Mouse (Mus musculus): ENCODE data around the gene Nuak1. TPM values are rescaled to one million over a fixed set of nuclear protein-coding genes. Genes with fewer than 3 reads are reported as not detected.

Gene Nuak1
- polyA plus RNA-seq, 1 experiment from 2014 or later = 3.3 TPM

- no peak for ATAC-seq (ENCODE audit: insufficient number of reproducible peaks, insufficient read depth, low FRiP score, low TSS enrichment, low read depth)
- H3K4me1 ChIP-seq (replicated peaks) = peaks cover 8% of the 10 kb centered on the region; the same call in 1 of the 2 replicates
- H3K4me3 ChIP-seq (replicated peaks) = no peak overlapping the region
- no peak overlapping the region for H3K27ac ChIP-seq
- peaks cover 53% of the 10 kb centered on the region for H3K36me3 ChIP-seq
- no peaks in the 10 kb centered on the region for H3K27me3 ChIP-seq
- no peak overlapping the region for H3K9ac ChIP-seq (replicated peaks)
- H3K9me3 ChIP-seq = no peaks in the 10 kb centered on the region
- 92% methylated on average over 11 of the region's 11 CpGs for WGBS
- H3K4me2 ChIP-seq = no peak overlapping the region
Measured at GRCm38 (mm10) chr10:84377956-84378355, 62.4 kb downstream of the Nuak1 start.

DNA sequence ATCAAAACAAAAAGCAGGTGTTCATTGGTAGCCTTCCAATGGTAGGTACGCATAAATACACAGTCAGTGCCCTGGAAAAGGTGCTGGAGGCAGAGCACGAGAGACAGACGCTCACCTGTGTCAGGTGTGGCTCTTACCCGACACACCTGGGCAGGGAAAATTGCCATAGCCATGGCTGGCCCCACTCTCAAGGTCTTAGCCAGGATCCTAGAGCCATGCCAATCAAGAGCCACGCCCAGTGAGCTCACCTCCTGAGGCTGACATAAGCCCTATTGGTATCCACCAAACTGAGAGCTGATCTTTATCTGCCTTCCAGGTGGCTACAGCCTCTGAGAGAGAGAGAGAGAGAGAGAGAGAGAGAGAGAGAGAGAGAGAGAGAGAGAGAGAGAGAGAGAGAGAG lies 64.1 kb downstream of the Nuak1 start:
- H3K36me3 ChIP-seq = peaks cover 56% of the 10 kb centered on the region

GRCm38 (mm10) chr10:84374996-84375395 lies 65.4 kb downstream of the Nuak1 start:
- Histone ChIP-seq H3K9ac (replicated peaks) (no peak overlapping the region), H3K4me1 (replicated peaks) (peaks cover 16% of the 10 kb centered on the region), H3K4me2 (no peak overlapping the region), H3K36me3 (peaks cover 53% of the 10 kb centered on the region), H3K9me3 (no peaks in the 10 kb centered on the region), H3K4me3 (replicated peaks) (no peak overlapping the region), H3K27me3 (no peaks in the 10 kb centered on the region), H3K27ac (no peak overlapping the region)
- 92% methylated on average over 18 of the region's 18 CpGs for WGBS
- ATAC-seq (ENCODE audit: insufficient number of reproducible peaks, insufficient read depth, low FRiP score, low TSS enrichment, low read depth) = no peak

More for the DNA sequence above, 64.1 kb downstream of the Nuak1 start:
- H3K27ac ChIP-seq = no peak overlapping the region
- H3K27me3 ChIP-seq = no peaks in the 10 kb centered on the region
- no peak for ATAC-seq (ENCODE audit: insufficient number of reproducible peaks, insufficient read depth, low FRiP score, low TSS enrichment, low read depth)
- no peaks in the 10 kb centered on the region for H3K9me3 ChIP-seq
- WGBS = 90% methylated on average over 5 of the region's 5 CpGs
- peaks cover 16% of the 10 kb centered on the region for H3K4me1 ChIP-seq (replicated peaks)
- H3K4me3 ChIP-seq (replicated peaks) = no peak overlapping the region
- no peak overlapping the region for H3K9ac ChIP-seq (replicated peaks)
- H3K4me2 ChIP-seq = no peak overlapping the region

- Histone ChIP-seq H3K4me3 (replicated peaks) (no peak overlapping the region), H3K27ac (no peak overlapping the region), H3K9me3 (no peaks in the 10 kb centered on the region), H3K36me3 (peaks cover 48% of the 10 kb centered on the region), H3K4me1 (replicated peaks) (peaks cover 16% of the 10 kb centered on the region), H3K4me2 (no peak overlapping the region), H3K27me3 (no peaks in the 10 kb centered on the region), H3K9ac (replicated peaks) (no peak overlapping the region)
- ATAC-seq (ENCODE audit: insufficient number of reproducible peaks, insufficient read depth, low FRiP score, low TSS enrichment, low read depth) = 0 out of 2 replicates have a peak, but pooled peaks have one; percentile 46
- 57% methylated on average over 2 of the region's 2 CpGs for WGBS
Measured at GRCm38 (mm10) chr10:84373476-84373875, 66.9 kb downstream of the Nuak1 start.

DNA sequence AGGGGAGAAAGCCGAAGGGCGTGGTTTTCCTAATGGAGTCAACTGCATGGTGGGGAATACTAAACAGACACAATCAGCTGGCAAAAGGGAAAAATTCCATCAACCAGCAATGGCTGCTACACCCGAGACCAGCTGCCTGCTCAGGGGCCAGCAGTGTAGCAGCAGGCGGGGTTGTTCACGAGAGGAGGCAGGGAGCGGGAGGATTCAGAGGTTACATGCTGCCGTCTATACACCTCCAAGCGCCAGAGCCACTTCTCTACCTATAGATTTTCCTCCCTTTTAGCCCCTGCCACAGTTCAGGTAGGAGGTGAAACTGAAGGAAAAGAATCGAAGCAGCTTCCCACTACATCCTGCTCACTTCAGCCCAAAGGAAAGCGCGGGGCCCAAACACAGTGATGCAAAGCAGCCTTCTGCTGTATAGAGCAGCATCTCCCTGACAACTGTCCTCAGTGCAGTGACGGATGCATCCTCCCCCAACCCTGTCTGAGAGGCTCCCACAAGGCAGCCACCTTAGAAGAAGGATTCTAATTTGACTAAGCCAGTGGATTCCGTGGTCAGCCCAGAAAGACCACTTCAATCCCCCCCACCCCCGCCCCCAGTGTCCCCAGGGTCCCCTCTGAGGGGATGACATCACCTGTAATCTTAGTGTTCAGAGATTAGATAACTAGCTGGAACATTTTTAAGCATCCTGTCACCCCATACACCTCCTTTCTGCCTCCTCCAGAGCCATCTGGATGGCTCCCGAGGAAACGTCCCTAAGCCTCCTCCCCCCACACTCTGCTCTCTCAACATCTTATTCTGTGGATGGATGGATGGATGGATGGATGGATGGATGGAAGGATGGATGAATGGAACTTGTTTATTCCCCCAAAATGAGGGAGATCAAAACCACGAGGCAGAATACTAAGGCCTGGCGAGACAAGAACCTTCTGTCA lies 68.0 kb downstream of the Nuak1 start:
- Histone ChIP-seq H3K9ac (replicated peaks) (no peak overlapping the region), H3K9me3 (no peaks in the 10 kb centered on the region), H3K36me3 (peaks cover 39% of the 10 kb centered on the region), H3K4me2 (no peak overlapping the region), H3K27me3 (no peaks in the 10 kb centered on the region), H3K4me3 (replicated peaks) (no peak overlapping the region), H3K4me1 (replicated peaks) (peaks cover 16% of the 10 kb centered on the region), H3K27ac (no peak overlapping the region)
- ATAC-seq (ENCODE audit: insufficient number of reproducible peaks, insufficient read depth, low FRiP score, low TSS enrichment, low read depth) = no peak
- 43% methylated on average over 18 of the region's 18 CpGs for WGBS

DNA sequence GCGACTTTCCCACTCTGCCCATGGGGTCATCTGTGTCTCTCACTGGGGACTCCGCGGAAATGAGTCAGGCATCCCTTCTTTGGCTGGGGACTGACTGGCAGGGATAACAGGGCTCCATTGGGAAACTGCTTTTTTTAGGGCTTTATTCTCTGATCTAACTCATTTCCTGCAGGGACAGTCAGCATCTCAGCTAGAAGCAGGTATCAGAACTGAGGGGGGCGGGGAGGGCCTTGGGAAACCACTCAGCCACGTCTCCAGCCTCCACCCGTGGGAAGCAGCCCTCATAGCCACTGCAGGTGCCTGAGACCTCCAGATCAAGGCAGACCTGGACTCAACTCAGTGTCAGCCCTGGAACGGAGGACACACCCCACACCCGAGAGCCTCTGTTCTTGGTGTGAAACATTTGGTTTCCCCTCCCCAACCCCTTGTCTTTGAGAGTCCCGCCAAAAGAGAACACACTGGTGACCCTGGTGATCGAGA lies 68.7 kb downstream of the Nuak1 start:
- WGBS = 34% methylated on average over 10 of the region's 10 CpGs
- Histone ChIP-seq H3K4me1 (replicated peaks) (peaks cover 16% of the 10 kb centered on the region), H3K27me3 (no peaks in the 10 kb centered on the region), H3K9me3 (no peaks in the 10 kb centered on the region), H3K4me3 (replicated peaks) (no peak overlapping the region), H3K4me2 (no peak overlapping the region), H3K36me3 (peaks cover 36% of the 10 kb centered on the region), H3K27ac (no peak overlapping the region), H3K9ac (replicated peaks) (no peak overlapping the region)
- no peak for ATAC-seq (ENCODE audit: insufficient number of reproducible peaks, insufficient read depth, low FRiP score, low TSS enrichment, low read depth)

GRCm38 (mm10) chr10:84371230-84371629 lies 69.2 kb downstream of the Nuak1 start:
- 54% methylated on average over 4 of the region's 4 CpGs for WGBS
- H3K27ac ChIP-seq = no peak overlapping the region
- no peak overlapping the region for H3K4me3 ChIP-seq (replicated peaks)
- H3K9me3 ChIP-seq = no peaks in the 10 kb centered on the region
- H3K27me3 ChIP-seq = no peaks in the 10 kb centered on the region
- no peak overlapping the region for H3K4me2 ChIP-seq
- H3K9ac ChIP-seq (replicated peaks) = no peak overlapping the region
- H3K4me1 ChIP-seq (replicated peaks) = peaks cover 16% of the 10 kb centered on the region
- H3K36me3 ChIP-seq = peaks cover 31% of the 10 kb centered on the region
- no peak for ATAC-seq (ENCODE audit: insufficient number of reproducible peaks, insufficient read depth, low FRiP score, low TSS enrichment, low read depth)

DNA sequence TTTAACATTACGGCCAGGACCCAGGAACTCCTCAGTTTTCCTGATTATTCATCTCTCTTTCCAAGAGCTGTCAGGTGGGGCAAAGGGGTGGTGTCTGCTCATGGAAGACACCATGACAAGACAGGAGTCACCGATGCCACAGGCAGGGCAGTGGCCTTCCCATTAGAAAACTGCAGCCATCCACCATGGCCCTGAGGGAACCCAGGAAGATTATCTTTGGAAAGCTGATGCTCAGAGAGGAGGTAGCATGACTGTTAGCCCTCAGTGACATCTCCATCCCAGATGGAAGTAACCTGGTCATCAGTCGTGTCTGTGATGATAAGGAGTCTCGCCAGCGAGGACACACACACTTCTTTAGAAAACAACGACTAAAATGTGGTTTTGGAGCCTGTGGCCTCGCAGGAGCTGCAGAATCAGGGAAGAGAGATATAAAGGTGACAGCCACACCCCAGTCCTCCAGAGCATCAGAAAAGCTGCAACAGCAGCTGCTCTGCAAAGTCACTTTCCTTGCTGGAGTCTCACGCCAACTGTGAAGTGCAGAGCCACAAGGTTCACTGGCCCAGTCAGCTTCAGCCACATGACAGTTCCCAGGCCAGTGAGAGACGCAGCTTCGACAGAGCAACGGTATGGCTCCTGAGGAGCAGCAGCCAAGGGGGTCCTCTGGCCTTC lies 70.6 kb downstream of the Nuak1 start:
- Histone ChIP-seq H3K36me3 (peaks cover 20% of the 10 kb centered on the region), H3K27me3 (no peaks in the 10 kb centered on the region), H3K4me3 (replicated peaks) (no peak overlapping the region), H3K9me3 (no peaks in the 10 kb centered on the region), H3K27ac (no peak overlapping the region), H3K4me2 (no peak overlapping the region), H3K4me1 (replicated peaks) (peaks cover 19% of the 10 kb centered on the region), H3K9ac (replicated peaks) (no peak overlapping the region)
- WGBS = 84% methylated on average over 11 of the region's 11 CpGs
- ATAC-seq (ENCODE audit: insufficient number of reproducible peaks, insufficient read depth, low FRiP score, low TSS enrichment, low read depth) = no peak

- 92% methylated on average over 3 of the region's 3 CpGs for WGBS
- no peak overlapping the region for H3K27ac ChIP-seq
- no peak for ATAC-seq (ENCODE audit: insufficient number of reproducible peaks, insufficient read depth, low FRiP score, low TSS enrichment, low read depth)
- no peak overlapping the region for H3K4me2 ChIP-seq
- no peak overlapping the region for H3K4me3 ChIP-seq (replicated peaks)
- peaks cover 9% of the 10 kb centered on the region for H3K36me3 ChIP-seq
- no peaks in the 10 kb centered on the region for H3K27me3 ChIP-seq
- H3K4me1 ChIP-seq (replicated peaks) = peaks cover 13% of the 10 kb centered on the region
- no peak overlapping the region for H3K9ac ChIP-seq (replicated peaks)
- no peaks in the 10 kb centered on the region for H3K9me3 ChIP-seq
Measured at GRCm38 (mm10) chr10:84368185-84368584, 72.2 kb downstream of the Nuak1 start.

DNA sequence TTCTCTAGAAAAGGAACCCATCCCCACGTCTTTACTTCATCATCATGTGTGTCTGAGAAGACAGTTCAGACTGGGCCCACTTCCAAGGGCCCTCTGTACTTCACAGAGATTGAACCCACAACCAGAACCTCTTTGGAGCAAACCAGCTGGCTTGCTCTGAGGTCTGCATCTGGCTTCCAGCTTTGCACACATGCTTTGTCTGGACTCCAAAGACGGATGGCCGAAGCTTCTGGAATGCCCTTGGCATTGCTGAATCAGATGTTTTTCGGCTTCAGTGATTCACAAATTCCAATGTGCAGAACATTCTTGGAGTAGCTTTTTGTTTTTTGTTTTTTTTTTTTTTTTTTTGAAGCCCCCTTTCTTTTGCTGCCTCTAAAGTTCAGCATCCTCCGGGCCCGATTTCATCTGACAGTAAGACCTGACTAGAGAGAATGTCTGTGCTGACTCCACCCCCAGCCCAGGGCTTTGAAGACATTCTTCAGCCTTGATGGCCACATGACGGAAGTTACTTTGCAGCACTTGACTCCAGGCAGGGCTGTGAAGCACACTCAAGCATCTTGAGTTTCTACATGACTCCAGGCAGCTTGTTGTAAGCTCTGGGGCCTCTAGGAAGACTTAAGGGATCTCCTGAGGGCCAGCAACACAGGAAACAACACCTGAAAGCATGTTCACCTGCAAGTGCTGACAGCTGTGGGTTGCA lies 75.1 kb downstream of the Nuak1 start:
- Histone ChIP-seq H3K27ac (no peak overlapping the region), H3K9me3 (no peaks in the 10 kb centered on the region), H3K4me3 (replicated peaks) (no peak overlapping the region), H3K4me2 (no peak overlapping the region), H3K36me3 (peaks cover 7% of the 10 kb centered on the region; the same call in 1 of the 2 replicates), H3K4me1 (replicated peaks) (0 out of 2 replicates have a peak, but pooled peaks cover 3% of the 10 kb centered on the region), H3K27me3 (no peaks in the 10 kb centered on the region), H3K9ac (replicated peaks) (no peak overlapping the region)
- no peak for ATAC-seq (ENCODE audit: insufficient number of reproducible peaks, insufficient read depth, low FRiP score, low TSS enrichment, low read depth)
- 79% methylated on average over 7 of the region's 7 CpGs for WGBS

DNA sequence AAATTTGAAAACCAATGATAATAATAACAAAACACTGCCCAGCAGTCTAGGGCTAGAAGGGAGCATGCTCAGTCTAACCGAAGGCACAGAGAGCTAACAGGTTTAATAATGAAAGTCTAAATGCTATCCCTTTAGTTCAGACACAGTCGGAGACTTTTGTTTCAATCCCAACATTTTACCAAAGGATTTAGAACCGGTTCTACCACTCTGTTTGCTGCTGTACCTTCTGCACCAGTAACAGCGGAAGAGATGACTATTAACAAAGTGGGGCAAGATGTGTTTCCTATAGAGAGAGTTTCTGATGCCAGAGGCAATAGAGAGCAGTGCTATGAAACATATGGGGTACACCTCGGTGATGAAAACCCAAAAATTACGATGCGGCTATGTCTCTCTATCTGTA lies 76.6 kb downstream of the Nuak1 start:
- Histone ChIP-seq H3K4me1 (replicated peaks) (0 out of 2 replicates have a peak, but pooled peaks cover 3% of the 10 kb centered on the region), H3K9ac (replicated peaks) (no peak overlapping the region), H3K27ac (no peak overlapping the region), H3K4me2 (no peak overlapping the region), H3K9me3 (no peaks in the 10 kb centered on the region), H3K36me3 (no peaks in the 10 kb centered on the region), H3K27me3 (no peaks in the 10 kb centered on the region), H3K4me3 (replicated peaks) (no peak overlapping the region)
- ATAC-seq (ENCODE audit: insufficient number of reproducible peaks, insufficient read depth, low FRiP score, low TSS enrichment, low read depth) = no peak
- WGBS = 84% methylated on average over 7 of the region's 7 CpGs
